Mouse (Mus musculus) embryonic facial prominence, embryonic 11.5 days (tissue): ENCODE measurements at regions not wholly inside any gene's neighbourhood (a gene's known extent, or its start where the extent isn't known, plus 50 kb on each side); places are given as distances from the start of the nearest gene placed in this dataset.
"Not testable (repeated sequence)": the region's sequence is repeated elsewhere in the genome, so short reads cannot be mapped to it uniquely, and the experiment has no call there.

Experiments used
- ATAC-seq: fragments of 200-750 bp; cut with Nextera tagmentation; replicated peaks from 2 replicates; pipeline ENCODE4 v1.8.0; 2017; ENCODE audit warnings: low read depth; ENCODE audit not compliant: insufficient number of reproducible peaks, low FRiP score, low TSS enrichment
- DNase-seq: peaks from one replicate; pipeline ENCODE4 v3.0.0-alpha.2; 2015; ENCODE audit warnings: low spot score
- H3K27ac ChIP-seq: fragments of 300-500 bp; sonication (generic); replicated peaks from 2 replicates; pipeline ENCODE4 v1.5.1; 2014; ENCODE audit warnings: mild to moderate bottlenecking, low read depth, low read length, control low read depth
- H3K27me3 ChIP-seq: fragments of 300-500 bp; sonication (generic); 2 replicates; pipeline ENCODE4 v1.6.1; 2014; ENCODE audit warnings: mild to moderate bottlenecking, low read length, moderate library complexity, mixed read lengths; ENCODE audit not compliant: control insufficient read depth, insufficient read depth
- H3K36me3 ChIP-seq: fragments of 300-500 bp; sonication (generic); replicated peaks from 2 replicates; pipeline ENCODE4 v1.6.1; 2014; ENCODE audit warnings: low read depth, mild to moderate bottlenecking, low read length, moderate library complexity, mixed read lengths; ENCODE audit not compliant: control insufficient read depth, insufficient read depth
- H3K4me1 ChIP-seq: fragments of 300-500 bp; sonication (generic); 2 replicates; pipeline ENCODE4 v1.6.1; 2014; ENCODE audit warnings: low read length, mixed read lengths; ENCODE audit not compliant: control insufficient read depth, insufficient read depth
- H3K4me2 ChIP-seq: fragments of 300-500 bp; sonication (generic); 2 replicates; pipeline ENCODE4 v1.6.1; 2014; ENCODE audit warnings: low read depth, mild to moderate bottlenecking, control low read depth, low read length, moderate library complexity
- H3K4me3 ChIP-seq: fragments of 300-500 bp; sonication (generic); 2 replicates; pipeline ENCODE4 v1.5.1; 2014; ENCODE audit warnings: low read depth, low read length, control low read depth
- H3K9ac ChIP-seq: fragments of 300-500 bp; sonication (generic); replicated peaks from 2 replicates; pipeline ENCODE4 v1.6.1; 2014; ENCODE audit warnings: mild to moderate bottlenecking, control low read depth, low read length
- H3K9me3 ChIP-seq: fragments of 300-500 bp; sonication (generic); replicated peaks from 2 replicates; pipeline ENCODE4 v1.6.1; 2016; ENCODE audit warnings: mild to moderate bottlenecking, low read length, inconsistent platforms, mixed read lengths; ENCODE audit not compliant: control insufficient read depth
- WGBS: fragments of 180-500 bp; shearing (Covaris S2); extraction: QIAGEN DNeasy Blood & Tissue Kit; methylation state at CpG from one replicate; pipeline ENCODE4 v1.1.7; 2014; 5-methylcytosine and 5-hydroxymethylcytosine counted together

GRCm38 (mm10) chr13:78892252-78892651 is 692.7 kb upstream of the Nr2f1 start:
- no peaks in the 10 kb centered on the region for H3K4me1 ChIP-seq
- ATAC-seq (no peak), DNase-seq (no peak)
- no peak overlapping the region for H3K4me3 ChIP-seq
- H3K9me3 ChIP-seq: no peaks in the 10 kb centered on the region
- WGBS: 87% methylated on average over 2 of the region's 2 CpGs
- no peaks in the 10 kb centered on the region for H3K36me3 ChIP-seq
- H3K4me2 ChIP-seq: no peak overlapping the region
- H3K27ac ChIP-seq: no peak overlapping the region
- no peak overlapping the region for H3K9ac ChIP-seq
- no peaks in the 10 kb centered on the region for H3K27me3 ChIP-seq

- no peaks in the 10 kb centered on the region for H3K36me3 ChIP-seq
Observed at GRCm38 (mm10) chr13:78883062-78883461, 683.5 kb upstream of the Nr2f1 start.

GRCm38 (mm10) chr13:78872582-78872981 is 673.0 kb upstream of the Nr2f1 start:
- Histone ChIP-seq H3K4me3 (no peak overlapping the region), H3K9me3 (no peaks in the 10 kb centered on the region), H3K27ac (no peak overlapping the region), H3K27me3 (no peaks in the 10 kb centered on the region), H3K9ac (no peak overlapping the region), H3K4me2 (no peak overlapping the region), H3K36me3 (no peaks in the 10 kb centered on the region), H3K4me1 (no peaks in the 10 kb centered on the region)
- WGBS: 50% methylated on average over 5 of the region's 5 CpGs
- ATAC-seq (no peak), DNase-seq (no peak)

More at GRCm38 (mm10) chr13:78883062-78883461, 683.5 kb upstream of the Nr2f1 start:
- Histone ChIP-seq H3K27me3 (no peaks in the 10 kb centered on the region), H3K4me3 (no peak overlapping the region), H3K4me2 (no peak overlapping the region), H3K27ac (no peak overlapping the region), H3K9ac (no peak overlapping the region), H3K4me1 (no peaks in the 10 kb centered on the region), H3K9me3 (no peaks in the 10 kb centered on the region)
- WGBS: 89% methylated on average over 1 of the region's 1 CpGs
- DNase-seq (no peak), ATAC-seq (no peak)

- Histone ChIP-seq H3K27ac (no peak overlapping the region), H3K4me2 (no peak overlapping the region), H3K27me3 (no peaks in the 10 kb centered on the region), H3K9ac (no peak overlapping the region), H3K4me1 (no peaks in the 10 kb centered on the region), H3K36me3 (no peaks in the 10 kb centered on the region), H3K4me3 (no peak overlapping the region), H3K9me3 (no peaks in the 10 kb centered on the region)
- 33% methylated on average over 6 of the region's 6 CpGs for WGBS
- DNase-seq (no peak), ATAC-seq (no peak)
Observed at GRCm38 (mm10) chr13:78871976-78872375, 672.4 kb upstream of the Nr2f1 start.

- Histone ChIP-seq H3K9ac (no peak overlapping the region), H3K36me3 (no peaks in the 10 kb centered on the region), H3K4me3 (no peak overlapping the region), H3K27ac (no peak overlapping the region), H3K4me1 (no peaks in the 10 kb centered on the region), H3K9me3 (no peaks in the 10 kb centered on the region), H3K27me3 (no peaks in the 10 kb centered on the region), H3K4me2 (no peak overlapping the region)
- DNase-seq (no peak), ATAC-seq (no peak)
- WGBS: 34% methylated on average over 2 of the region's 2 CpGs
Observed at GRCm38 (mm10) chr13:78871254-78871653, 671.7 kb upstream of the Nr2f1 start.

- not testable (repeated sequence) for ATAC-seq, DNase-seq, H3K9ac ChIP-seq, H3K4me2 ChIP-seq, H3K4me3 ChIP-seq, H3K4me1 ChIP-seq, H3K9me3 ChIP-seq, H3K27me3 ChIP-seq, H3K27ac ChIP-seq, H3K36me3 ChIP-seq
- WGBS: 89% methylated on average over 4 of the region's 4 CpGs
Observed at GRCm38 (mm10) chr13:78824357-78824756, 624.8 kb upstream of the Nr2f1 start.

- ATAC-seq: no peak; the same call in 1 of the 2 replicates
- no peaks in the 10 kb centered on the region for H3K36me3 ChIP-seq
- WGBS: 66% methylated on average over 2 of the region's 2 CpGs
- H3K27me3 ChIP-seq: no peaks in the 10 kb centered on the region
- no peak for DNase-seq
- H3K4me2 ChIP-seq: no peak overlapping the region
- no peak overlapping the region for H3K27ac ChIP-seq
- H3K9me3 ChIP-seq: no peaks in the 10 kb centered on the region
- no peaks in the 10 kb centered on the region for H3K4me1 ChIP-seq
- no peak overlapping the region for H3K9ac ChIP-seq
- no peak overlapping the region for H3K4me3 ChIP-seq
Observed at GRCm38 (mm10) chr13:78809656-78810055, 610.1 kb upstream of the Nr2f1 start.

GRCm38 (mm10) chr13:78802838-78803124 is 603.2 kb upstream of the Nr2f1 start:
- ATAC-seq: no peak
- DNase-seq: no peak
- Histone ChIP-seq H3K36me3 (no peaks in the 10 kb centered on the region), H3K4me3 (no peak overlapping the region), H3K27me3 (no peaks in the 10 kb centered on the region), H3K27ac (no peak overlapping the region), H3K4me1 (no peaks in the 10 kb centered on the region), H3K4me2 (no peak overlapping the region), H3K9ac (no peak overlapping the region), H3K9me3 (no peaks in the 10 kb centered on the region)
